Mouse (Mus musculus) liver, embryonic 14.5 days (tissue): ENCODE measurements at regions not wholly inside any gene's neighbourhood (a gene's known extent, or its start where the extent isn't known, plus 50 kb on each side); places are given as distances from the start of the nearest gene placed in this dataset.

Source experiments
- CTCF ChIP-seq: IDR thresholded peaks from 2 replicates; pipeline ENCODE4 v1.5.1; 2016; ENCODE audit warnings: antibody characterized with exemption, low read depth, control low read depth
- EP300 ChIP-seq: IDR thresholded peaks from 2 replicates; pipeline ENCODE4 v1.6.1; 2016; ENCODE audit warnings: antibody characterized with exemption, low read depth

DNA sequence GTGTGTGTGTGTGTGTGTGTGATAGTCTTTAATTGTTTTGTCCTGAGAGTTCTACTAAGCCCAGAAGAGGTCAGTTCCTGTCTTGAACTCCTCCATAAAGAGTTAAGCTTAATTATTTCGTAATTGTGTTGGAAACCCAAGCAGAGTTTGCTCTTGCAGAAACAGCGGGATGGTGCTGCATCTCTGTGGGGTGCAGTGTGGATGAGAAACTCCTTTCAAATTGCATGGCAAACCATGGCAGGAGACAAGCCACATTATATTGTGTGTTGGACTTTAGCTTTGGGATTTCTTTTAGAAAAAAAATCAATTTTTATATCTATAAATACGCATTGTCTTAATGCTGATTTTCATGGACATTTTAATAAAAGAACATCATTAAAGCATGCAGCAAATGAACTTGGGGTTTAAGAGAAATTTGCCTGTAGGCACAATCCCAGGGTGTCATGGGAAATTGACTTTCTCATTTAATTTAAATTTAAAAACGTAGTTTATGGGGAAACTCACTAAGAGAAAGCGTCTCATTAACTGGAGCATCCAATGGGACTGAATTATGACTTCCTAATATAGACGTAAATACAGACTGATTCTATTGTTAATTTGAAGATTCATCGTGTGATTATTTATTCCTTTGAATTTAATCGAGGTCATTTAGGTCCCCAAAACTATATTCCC lies 61.4 kb upstream of the Olfr275 start:
- TF ChIP-seq CTCF: no peak
- TF ChIP-seq EP300: no peak
